Mouse (Mus musculus): ENCODE data around the gene Cd44.

GRCm38 (mm10) chr2:102774700-102775099, 126.8 kb downstream of the Cd44 start:
- TF ChIP-seq POLR2A (IDR thresholded peaks at IDR 0.05; ENCODE audit: control insufficient read depth, low read depth, low read length) (no peak), CTCF (IDR thresholded peaks at IDR 0.05; ENCODE audit: control insufficient read depth, insufficient read depth, insufficient replicate concordance, low read depth, low read length) (no peak)
